Mouse (Mus musculus): Measurements from ENCODE around the gene Olfr99.
A peak's percentile ranks its signal among the peaks of the same experiment; 100 is the strongest.
"Not testable (repeated sequence)": the region's sequence is repeated elsewhere in the genome, so short reads cannot be mapped to it uniquely, and the experiment has no call there.

The Olfr99 gene

GRCm38 (mm10) chr17:37283360-37283759, at the start of gene Olfr99:
Gene Olfr99 (minus strand): TSS chr17:37283460.
- no peak for DNase-seq

GRCm38 (mm10) chr17:37316954-37317353, 33.7 kb upstream of the Olfr99 start, which contains the start of gene Olfr102:
Gene Olfr102 (minus strand): TSS chr17:37317054.
- DNase-seq: no peak

- no peak for DNase-seq
Measured at GRCm38 (mm10) chr17:37310146-37310699, 27.0 kb upstream of the Olfr99 start.

- DNase-seq: no peak
Measured at GRCm38 (mm10) chr17:37308483-37308882, 25.2 kb upstream of the Olfr99 start.

- DNase-seq: no peak
Measured at GRCm38 (mm10) chr17:37304213-37304612, 21.0 kb upstream of the Olfr99 start, which contains the start of gene Olfr101. Gene Olfr101 (minus strand): TSS chr17:37304313.

- DNase-seq: no peak
Measured at GRCm38 (mm10) chr17:37280331-37280730, 2.9 kb downstream of the Olfr99 start.

- no peak for DNase-seq
Measured at GRCm38 (mm10) chr17:37276573-37276972, 6.7 kb downstream of the Olfr99 start.

GRCm38 (mm10) chr17:37275626-37276248, 7.5 kb downstream of the Olfr99 start:
- DNase-seq: no peak

GRCm38 (mm10) chr17:37270702-37271092, 12.6 kb downstream of the Olfr99 start:
- peak; percentile 18 for DNase-seq

- peak; percentile 74 for DNase-seq
Measured at GRCm38 (mm10) chr17:37270058-37270701, 13.1 kb downstream of the Olfr99 start, which contains the start of gene H2-M3. Gene H2-M3 (plus strand): TSS chr17:37270220.

GRCm38 (mm10) chr17:37263626-37264025, 19.6 kb downstream of the Olfr99 start, which contains the start of gene Olfr98:
Gene Olfr98 (minus strand): TSS chr17:37263749.
- no peak for DNase-seq

- DNase-seq: peak; percentile 14
Measured at GRCm38 (mm10) chr17:37250544-37250943, 32.7 kb downstream of the Olfr99 start.

- no peak for DNase-seq
Measured at GRCm38 (mm10) chr17:37249460-37249859, 33.8 kb downstream of the Olfr99 start.

- DNase-seq: no peak
Measured at GRCm38 (mm10) chr17:37246715-37247114, 36.5 kb downstream of the Olfr99 start.

GRCm38 (mm10) chr17:37242198-37242597, 41.1 kb downstream of the Olfr99 start:
- no peak for DNase-seq

GRCm38 (mm10) chr17:37237230-37237629, 46.0 kb downstream of the Olfr99 start, which contains the start of gene Olfr97:
Gene Olfr97 (minus strand): TSS chr17:37237330.
- not testable (repeated sequence) for DNase-seq

Data from liver (tissue).